Mouse (Mus musculus) brain, embryonic 14.5 days (tissue): Measurements from ENCODE around the gene Slc25a36. TPM values are rescaled to one million over a fixed set of nuclear protein-coding genes. Genes with fewer than 3 reads are reported as not detected.

Source experiments
- DNase-seq: peaks from one replicate; pipeline ENCODE4 v3.0.0-alpha.2; 2011; ENCODE audit warnings: low read depth
- CTCF ChIP-seq: fragments of 200-500 bp; IDR thresholded peaks from 2 replicates; pipeline ENCODE4 v1.5.1; 2012; ENCODE audit warnings: inconsistent platforms, mild to moderate bottlenecking, moderate library complexity, borderline replicate concordance; ENCODE audit not compliant: insufficient read depth, insufficient read length; ENCODE audit errors: extremely low read depth
- POLR2A ChIP-seq: fragments of 200-500 bp; IDR thresholded peaks from 2 replicates; pipeline ENCODE4 v1.6.1; 2012; ENCODE audit warnings: mild to moderate bottlenecking, inconsistent platforms, borderline replicate concordance; ENCODE audit not compliant: poor library complexity, insufficient read depth, insufficient read length, severe bottlenecking; ENCODE audit errors: extremely low read depth
- polyA plus RNA-seq: library from polyadenylated mRNA; depleted of rRNA; stranded (reverse); fragments of >200 nt; gene quantifications from 2 replicates; pipeline ENCODE4 v1.2.3, GENCODE M21; 2012

Slc25a36 gene
- polyA plus RNA-seq, 1 experiment: 89.8 TPM

GRCm38 (mm10) chr9:97068201-97069095 is 42.5 kb downstream of the Slc25a36 start:
- peak; percentile 96 for DNase-seq
- TF ChIP-seq CTCF (peak; percentile 75; the same call in 1 of the 2 replicates), POLR2A (no peak)

- TF ChIP-seq CTCF (no peak), POLR2A (no peak)
- no peak for DNase-seq
Observed at GRCm38 (mm10) chr9:97067761-97068160, 43.2 kb downstream of the Slc25a36 start.

- DNase-seq: peak; percentile 43
Observed at GRCm38 (mm10) chr9:97065885-97066284, 45.1 kb downstream of the Slc25a36 start.

GRCm38 (mm10) chr9:97065216-97065615 is 45.7 kb downstream of the Slc25a36 start:
- TF ChIP-seq POLR2A: no peak
- no peak for TF ChIP-seq CTCF
- no peak for DNase-seq

More at GRCm38 (mm10) chr9:97065885-97066284, 45.1 kb downstream of the Slc25a36 start:
- no peak for TF ChIP-seq POLR2A
- TF ChIP-seq CTCF: no peak

GRCm38 (mm10) chr9:97064161-97064560 is 46.8 kb downstream of the Slc25a36 start:
- no peak for DNase-seq
- no peak for TF ChIP-seq POLR2A
- TF ChIP-seq CTCF: no peak

- DNase-seq: no peak
- TF ChIP-seq POLR2A: no peak
- no peak for TF ChIP-seq CTCF
Observed at GRCm38 (mm10) chr9:97061696-97062095, 49.3 kb downstream of the Slc25a36 start.

- TF ChIP-seq CTCF (no peak), POLR2A (no peak)
- DNase-seq: peak; percentile 53
Observed at GRCm38 (mm10) chr9:97056541-97057338, 54.2 kb downstream of the Slc25a36 start.

- no peak for TF ChIP-seq CTCF
- TF ChIP-seq POLR2A: no peak
- DNase-seq: peak; percentile 41
Observed at GRCm38 (mm10) chr9:97055906-97056305, 55.1 kb downstream of the Slc25a36 start.

GRCm38 (mm10) chr9:97051176-97051575 is 59.8 kb downstream of the Slc25a36 start:
- no peak for TF ChIP-seq CTCF
- TF ChIP-seq POLR2A: no peak
- peak; percentile 84 for DNase-seq

- no peak for TF ChIP-seq POLR2A
- TF ChIP-seq CTCF: no peak
Observed at GRCm38 (mm10) chr9:97046240-97046639, 64.7 kb downstream of the Slc25a36 start.

GRCm38 (mm10) chr9:97041633-97042032 is 69.3 kb downstream of the Slc25a36 start:
- no peak for DNase-seq
- TF ChIP-seq POLR2A (no peak), CTCF (no peak)

More at GRCm38 (mm10) chr9:97046240-97046639, 64.7 kb downstream of the Slc25a36 start:
- DNase-seq: no peak
